Comparison of ENCODE assay signal across 15 mouse cellular contexts in genomic region chr1:177382147-177382546, GRCm38 (mm10).
DNase-seq lines count a peak whose midpoint lies in the region; ATAC-seq and TF ChIP-seq lines count a peak whose summit lies in the region.
"Had no signal": no experiment of that assay in that cellular context is flagged by ENCODE, and none has a peak within 500 bp of the region (broad histone marks: within the 10 kb centered on the region; RNA-seq: fewer than 3 reads in every experiment).

No protein-coding gene starts in this region.

- ATAC-seq in forebrain, embryonic 12.5 days (ENCODE audit: low FRiP score) = peak; percentile 67
- no peak; the same call in 1 of the 2 replicates for ATAC-seq in forebrain, embryonic 15.5 days (replicated peaks)
- peak; percentile 67 for ATAC-seq in neural tube, embryonic 13.5 days (ENCODE audit: low read depth)
- ATAC-seq in midbrain, embryonic 11.5 days (ENCODE audit: low FRiP score) = no peak
- ATAC-seq: midbrain, embryonic 15.5 days had no signal

- TF ChIP-seq POLR2A in cerebellum, adult 2 months (IDR thresholded peaks at IDR 0.05; ENCODE audit: borderline replicate concordance, insufficient read depth, low read length) = no peak

- H3K4me1 ChIP-seq in forebrain, embryonic 12.5 days = peaks cover 10% of the 10 kb centered on the region; the same call in 1 of the 2 replicates
- peaks cover 5% of the 10 kb centered on the region; the same call in 1 of the 2 replicates for H3K4me1 ChIP-seq in forebrain, embryonic 15.5 days
- H3K4me1 ChIP-seq in neural tube, embryonic 13.5 days (replicated peaks) = peaks cover 10% of the 10 kb centered on the region; the same call in 1 of the 2 replicates
- H3K4me1 ChIP-seq in cerebellum, adult 2 months (ENCODE audit: control insufficient read depth, insufficient read depth, low read length) = no peaks in the 10 kb centered on the region
- no peaks in the 10 kb centered on the region for H3K4me1 ChIP-seq in midbrain, embryonic 11.5 days (ENCODE audit: control insufficient read depth, insufficient read depth, low read length)
- H3K4me1 ChIP-seq: limb, embryonic 12.5 days; liver, embryonic 15.5 days; midbrain, embryonic 15.5 days had no signal

- DNase-seq in neural tube, embryonic 10.5 days (ENCODE audit: extremely low spot score, low spot score) = no peak
- DNase-seq in left cerebral cortex, adult 9 months (ENCODE audit: low spot score in 2 of 2) = peak; percentile 58 to 63
- DNase-seq in telencephalon, adult 2 months (ENCODE audit: low read depth, low spot score) = peak; percentile 82
- no peak for DNase-seq in cerebellum, adult 2 months
- no peak for DNase-seq in midbrain, embryonic 11.5 days (ENCODE audit: low spot score, missing footprints)
- DNase-seq: cerebellum, postnatal 10 days; kidney, adult 11 months had no signal

- no peaks in the 10 kb centered on the region for H3K9me3 ChIP-seq in forebrain, embryonic 12.5 days
- H3K9me3 ChIP-seq in forebrain, embryonic 15.5 days = no peaks in the 10 kb centered on the region
- no peaks in the 10 kb centered on the region for H3K9me3 ChIP-seq in neural tube, embryonic 13.5 days
- no peaks in the 10 kb centered on the region for H3K9me3 ChIP-seq in midbrain, embryonic 11.5 days (ENCODE audit: control insufficient read depth, low read length)
- H3K9me3 ChIP-seq: embryonic facial prominence, embryonic 10.5 days; heart, embryonic 10.5 days; limb, embryonic 12.5 days; liver, embryonic 15.5 days; midbrain, embryonic 15.5 days had no signal

- no peak overlapping the region for H3K9ac ChIP-seq in forebrain, embryonic 12.5 days
- H3K9ac ChIP-seq in forebrain, embryonic 15.5 days (replicated peaks) = no peak overlapping the region
- H3K9ac ChIP-seq in neural tube, embryonic 13.5 days = no peak overlapping the region
- H3K9ac ChIP-seq in midbrain, embryonic 11.5 days (ENCODE audit: low read length) = no peak overlapping the region
- H3K9ac ChIP-seq: limb, embryonic 12.5 days; liver, embryonic 15.5 days; midbrain, embryonic 15.5 days had no signal

- H3K27ac ChIP-seq in forebrain, embryonic 12.5 days = no peak overlapping the region
- no peak overlapping the region for H3K27ac ChIP-seq in forebrain, embryonic 15.5 days (replicated peaks)
- peak overlapping the region; percentile 54 for H3K27ac ChIP-seq in neural tube, embryonic 13.5 days (replicated peaks)
- H3K27ac ChIP-seq in cerebellum, adult 2 months (ENCODE audit: insufficient read depth, low read length) = no peak overlapping the region
- H3K27ac ChIP-seq in midbrain, embryonic 11.5 days (ENCODE audit: low read depth, low read length) = no peak overlapping the region
- H3K27ac ChIP-seq: embryonic facial prominence, embryonic 10.5 days; heart, embryonic 10.5 days; limb, embryonic 12.5 days; liver, embryonic 15.5 days; midbrain, embryonic 15.5 days had no signal

- no peak overlapping the region for H3K4me2 ChIP-seq in forebrain, embryonic 12.5 days
- H3K4me2 ChIP-seq in forebrain, embryonic 15.5 days (replicated peaks) = no peak overlapping the region
- H3K4me2 ChIP-seq in neural tube, embryonic 13.5 days = no peak overlapping the region
- no peak overlapping the region for H3K4me2 ChIP-seq in midbrain, embryonic 11.5 days
- H3K4me2 ChIP-seq: limb, embryonic 12.5 days; liver, embryonic 15.5 days; midbrain, embryonic 15.5 days had no signal

- 81% methylated on average over 4 of the region's 4 CpGs for WGBS in forebrain, embryonic 12.5 days
- 63% methylated on average over 4 of the region's 4 CpGs for WGBS in forebrain, embryonic 15.5 days
- WGBS in neural tube, embryonic 13.5 days = 63% methylated on average over 4 of the region's 4 CpGs
- WGBS in cerebellum, adult 2 months = 85% methylated on average over 4 of the region's 4 CpGs
- 87% methylated on average over 4 of the region's 4 CpGs for WGBS in midbrain, embryonic 11.5 days

- H3K36me3 ChIP-seq in forebrain, embryonic 12.5 days (replicated peaks) = no peaks in the 10 kb centered on the region
- H3K36me3 ChIP-seq in forebrain, embryonic 15.5 days = no peaks in the 10 kb centered on the region
- H3K36me3 ChIP-seq in neural tube, embryonic 13.5 days = no peaks in the 10 kb centered on the region
- no peaks in the 10 kb centered on the region for H3K36me3 ChIP-seq in midbrain, embryonic 11.5 days (ENCODE audit: control insufficient read depth, insufficient read depth, low read length)
- H3K36me3 ChIP-seq: embryonic facial prominence, embryonic 10.5 days; heart, embryonic 10.5 days; limb, embryonic 12.5 days; liver, embryonic 15.5 days; midbrain, embryonic 15.5 days had no signal

- no peak overlapping the region for H3K4me3 ChIP-seq in forebrain, embryonic 12.5 days (replicated peaks)
- no peak overlapping the region for H3K4me3 ChIP-seq in forebrain, embryonic 15.5 days
- no peak overlapping the region for H3K4me3 ChIP-seq in neural tube, embryonic 13.5 days
- no peak overlapping the region for H3K4me3 ChIP-seq in cerebellum, adult 2 months (replicated peaks; ENCODE audit: insufficient read depth, low read depth, low read length)
- H3K4me3 ChIP-seq in midbrain, embryonic 11.5 days (ENCODE audit: low read depth, low read length) = no peak overlapping the region
- H3K4me3 ChIP-seq: embryonic facial prominence, embryonic 10.5 days; limb, embryonic 12.5 days; liver, embryonic 15.5 days; midbrain, embryonic 15.5 days had no signal

- no peak for TF ChIP-seq CTCF in cerebellum, adult 2 months (IDR thresholded peaks at IDR 0.05; ENCODE audit: borderline replicate concordance, insufficient read depth, low read depth, low read length)

- no peaks in the 10 kb centered on the region for H3K27me3 ChIP-seq in forebrain, embryonic 12.5 days
- no peaks in the 10 kb centered on the region for H3K27me3 ChIP-seq in forebrain, embryonic 15.5 days
- H3K27me3 ChIP-seq in neural tube, embryonic 13.5 days = no peaks in the 10 kb centered on the region
- H3K27me3 ChIP-seq in cerebellum, adult 2 months (ENCODE audit: control insufficient read depth, insufficient read depth, low read length) = no peaks in the 10 kb centered on the region
- H3K27me3 ChIP-seq in midbrain, embryonic 11.5 days (ENCODE audit: control insufficient read depth, insufficient read depth, low read length) = no peaks in the 10 kb centered on the region
- H3K27me3 ChIP-seq: limb, embryonic 12.5 days; liver, embryonic 15.5 days; midbrain, embryonic 15.5 days had no signal

Comparison
In these comparisons a context has a peak if more than half of its experiments do, and no peak if none do; other contexts are left out.
1. ATAC-seq: peak in forebrain, embryonic 12.5 days (single experiment) and neural tube, embryonic 13.5 days (single experiment); none in forebrain, embryonic 15.5 days (single experiment) and midbrain, embryonic 11.5 days (single experiment).
2. DNase-seq: peak in left cerebral cortex, adult 9 months (2 of 2) and telencephalon, adult 2 months (single experiment); none in neural tube, embryonic 10.5 days (single experiment), cerebellum, adult 2 months (0 of 2) and midbrain, embryonic 11.5 days (single experiment).